8 mouse cellular contexts compared by ENCODE assay signal in the genomic region with DNA sequence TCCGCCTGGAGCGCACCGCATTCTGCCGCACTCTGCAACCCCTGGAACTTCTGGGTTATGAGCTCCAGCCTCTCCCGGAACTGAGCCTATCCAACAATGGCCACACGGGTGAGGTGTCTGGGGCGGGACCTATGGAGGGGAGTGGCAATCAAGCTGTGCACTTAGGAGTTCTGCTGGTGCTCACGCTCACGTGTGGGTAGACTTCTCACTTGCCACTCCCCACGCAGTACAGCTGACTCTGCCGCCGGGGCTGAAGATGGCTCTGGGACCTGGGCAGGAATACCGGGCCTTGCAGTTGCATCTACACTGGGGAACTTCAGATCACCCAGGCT. TPM values are rescaled to one million over a fixed set of nuclear protein-coding genes. Genes with fewer than 3 reads are reported as not detected.
DNase-seq lines count a peak whose midpoint lies in the region; ATAC-seq and TF ChIP-seq lines count a peak whose summit lies in the region.

No protein-coding gene starts in this region.

- H3K9ac ChIP-seq in kidney, embryonic 14.5 days (ENCODE audit: low read depth, low read length): peak overlapping the region; percentile 31

- peak overlapping the region; percentile 56 for H3K4me2 ChIP-seq in kidney, embryonic 14.5 days (replicated peaks; ENCODE audit: low read depth, low read length)

- no peak for TF ChIP-seq CTCF in cerebellum, adult 2 months (IDR thresholded peaks at IDR 0.05; ENCODE audit: borderline replicate concordance, insufficient read depth, low read depth, low read length)
- no peak for TF ChIP-seq CTCF in bone marrow, adult 2 months (IDR thresholded peaks at IDR 0.05; ENCODE audit: control insufficient read depth, insufficient read depth, low read length)
- TF ChIP-seq CTCF in olfactory bulb, adult 2 months (IDR thresholded peaks at IDR 0.05; ENCODE audit: insufficient read depth, low read depth, low read length): no peak

- no peak for TF ChIP-seq POLR2A in cerebellum, adult 2 months (IDR thresholded peaks at IDR 0.05; ENCODE audit: borderline replicate concordance, insufficient read depth, low read length)
- peak; percentile 69; the same call in 1 of the 2 replicates for TF ChIP-seq POLR2A in bone marrow, adult 2 months (IDR thresholded peaks at IDR 0.05; ENCODE audit: borderline replicate concordance, control insufficient read depth, low read depth, low read length)
- TF ChIP-seq POLR2A in olfactory bulb, adult 2 months (IDR thresholded peaks at IDR 0.05; ENCODE audit: insufficient read depth, low read depth, low read length): no peak

- 19% methylated on average over 13 of the region's 13 CpGs for WGBS in cerebellum, adult 2 months
- WGBS in bone marrow, adult 2 months: 1% methylated on average over 13 of the region's 13 CpGs
- WGBS in kidney, embryonic 14.5 days: 3% methylated on average over 13 of the region's 13 CpGs
- 10% methylated on average over 13 of the region's 13 CpGs for WGBS in olfactory bulb, adult 2 months

- H3K27ac ChIP-seq in cerebellum, adult 2 months (ENCODE audit: insufficient read depth, low read length): no peak overlapping the region
- peak overlapping the region; percentile 59 for H3K27ac ChIP-seq in bone marrow, adult 2 months (ENCODE audit: control insufficient read depth, insufficient read depth, low read depth, low read length, poor library complexity)
- no peak overlapping the region for H3K27ac ChIP-seq in kidney, embryonic 14.5 days (ENCODE audit: low read depth, low read length)
- H3K27ac ChIP-seq in olfactory bulb, adult 2 months (ENCODE audit: insufficient read depth, low read depth, low read length): no peak overlapping the region

- ATAC-seq in kidney, embryonic 14.5 days (ENCODE audit: low FRiP score, low TSS enrichment): peak; percentile 83

- peak in 1 of 2 experiments; percentile 47 for DNase-seq in cerebellum, adult 2 months
- DNase-seq in cerebellum, postnatal 10 days: no peak
- DNase-seq in forelimb bud, embryonic 11.5 days (ENCODE audit: low read depth, low spot score): peak; percentile 55
- DNase-seq in lung, postnatal 10 days: peak; percentile 83
- no peak for DNase-seq in layer of hippocampus, postnatal 36 days

- peak overlapping the region; percentile 28 for H3K4me3 ChIP-seq in cerebellum, adult 2 months (replicated peaks; ENCODE audit: insufficient read depth, low read depth, low read length)
- H3K4me3 ChIP-seq in bone marrow, adult 2 months (replicated peaks; ENCODE audit: control insufficient read depth, low read depth, low read length): peak overlapping the region; percentile 74
- H3K4me3 ChIP-seq in kidney, embryonic 14.5 days (ENCODE audit: low read length): peak overlapping the region; percentile 42
- peak overlapping the region; percentile 27 for H3K4me3 ChIP-seq in olfactory bulb, adult 2 months (ENCODE audit: insufficient read depth, low read depth, low read length)

- H3K4me1 ChIP-seq in cerebellum, adult 2 months (ENCODE audit: control insufficient read depth, insufficient read depth, low read length): peaks cover 10% of the 10 kb centered on the region
- H3K4me1 ChIP-seq in bone marrow, adult 2 months (ENCODE audit: control insufficient read depth, insufficient read depth, low read length): no peaks in the 10 kb centered on the region; the same call in 1 of the 2 replicates
- peaks cover 5% of the 10 kb centered on the region; the same call in 1 of the 2 replicates for H3K4me1 ChIP-seq in kidney, embryonic 14.5 days (ENCODE audit: control insufficient read depth, insufficient read depth, low read length)
- peaks cover 10% of the 10 kb centered on the region for H3K4me1 ChIP-seq in olfactory bulb, adult 2 months (ENCODE audit: control insufficient read depth, insufficient read depth, low read length)

- H3K9me3 ChIP-seq in kidney, embryonic 14.5 days (ENCODE audit: control insufficient read depth, low read length): no peaks in the 10 kb centered on the region

- H3K36me3 ChIP-seq in kidney, embryonic 14.5 days (ENCODE audit: control insufficient read depth, insufficient read depth, low read length): no peaks in the 10 kb centered on the region

- H3K27me3 ChIP-seq in cerebellum, adult 2 months (ENCODE audit: control insufficient read depth, insufficient read depth, low read length): no peaks in the 10 kb centered on the region
- no peaks in the 10 kb centered on the region for H3K27me3 ChIP-seq in kidney, embryonic 14.5 days (ENCODE audit: control insufficient read depth, insufficient read depth, low read length)

RNA-seq across cellular contexts. Expression of a gene that starts 1.9 kb away (rescaled TPM):
- polyA plus RNA-seq in cerebellum, adult 2 months (2012; rRNA removed): 15.8 and 17.7 TPM in 2 replicates
- 1.5 TPM in 1 of 2 replicates, not detected in the other for polyA plus RNA-seq in bone marrow, adult 2 months (2011; ENCODE audit: insufficient read depth, insufficient read length, low replicate concordance, missing spikeins)
- polyA plus RNA-seq in kidney, embryonic 14.5 days (2014; fragmentation: Nextera tagmentation; extraction: Ambion mirVana): 0.80 and 1.3 TPM in 2 replicates
- not detected in 2 replicates for polyA plus RNA-seq in olfactory bulb, adult 2 months (2012; ENCODE audit: insufficient read depth, insufficient read length, low replicate concordance, missing spikeins)
- total RNA-seq in layer of hippocampus, postnatal 36 days (2021): under 1 TPM; 0.17 to 0.35 TPM

RNA-seq across cellular contexts. Expression of a gene that starts 9.1 kb away (rescaled TPM):
- polyA plus RNA-seq in cerebellum, adult 2 months (2012; rRNA removed): 2.8 and 3.2 TPM in 2 replicates
- 88.6 and 105 TPM in 2 replicates for polyA plus RNA-seq in bone marrow, adult 2 months (2011; ENCODE audit: insufficient read depth, insufficient read length, low replicate concordance, missing spikeins)
- polyA plus RNA-seq in kidney, embryonic 14.5 days (2014; fragmentation: Nextera tagmentation; extraction: Ambion mirVana): 36.4 and 38.2 TPM in 2 replicates
- polyA plus RNA-seq in olfactory bulb, adult 2 months (2012; ENCODE audit: insufficient read depth, insufficient read length, low replicate concordance, missing spikeins): not detected in 2 replicates
- total RNA-seq in layer of hippocampus, postnatal 36 days (2021): under 1 TPM; 0.56 to 0.82 TPM

RNA-seq across cellular contexts. Expression of a gene that starts 14.9 kb away (rescaled TPM):
- polyA plus RNA-seq in cerebellum, adult 2 months (2012; rRNA removed): 18.0 and 21.1 TPM in 2 replicates
- polyA plus RNA-seq in bone marrow, adult 2 months (2011; ENCODE audit: insufficient read depth, insufficient read length, low replicate concordance, missing spikeins): 60.9 and 83.6 TPM in 2 replicates
- 208 and 212 TPM in 2 replicates for polyA plus RNA-seq in kidney, embryonic 14.5 days (2014; fragmentation: Nextera tagmentation; extraction: Ambion mirVana)
- polyA plus RNA-seq in olfactory bulb, adult 2 months (2012; ENCODE audit: insufficient read depth, insufficient read length, low replicate concordance, missing spikeins): not detected in 2 replicates
- total RNA-seq in layer of hippocampus, postnatal 36 days (2021): 1 to 10 TPM; 4.8 to 6.9 TPM

RNA-seq across cellular contexts. Expression of a gene that starts 15.9 kb away (rescaled TPM):
- 133 and 137 TPM in 2 replicates for polyA plus RNA-seq in cerebellum, adult 2 months (2012; rRNA removed)
- 37.7 and 76.5 TPM in 2 replicates for polyA plus RNA-seq in bone marrow, adult 2 months (2011; ENCODE audit: insufficient read depth, insufficient read length, low replicate concordance, missing spikeins)
- 59.4 and 72.2 TPM in 2 replicates for polyA plus RNA-seq in kidney, embryonic 14.5 days (2014; fragmentation: Nextera tagmentation; extraction: Ambion mirVana)
- not detected in 2 replicates for polyA plus RNA-seq in olfactory bulb, adult 2 months (2012; ENCODE audit: insufficient read depth, insufficient read length, low replicate concordance, missing spikeins)
- 10 to 100 TPM; 25.0 to 26.0 TPM for total RNA-seq in layer of hippocampus, postnatal 36 days (2021)

RNA-seq across cellular contexts. Expression of a gene that starts 25.1 kb away (rescaled TPM):
- not detected in 2 replicates for polyA plus RNA-seq in cerebellum, adult 2 months (2012; rRNA removed)
- 1.1 TPM in 1 of 2 replicates, not detected in the other for polyA plus RNA-seq in bone marrow, adult 2 months (2011; ENCODE audit: insufficient read depth, insufficient read length, low replicate concordance, missing spikeins)
- not detected in 2 replicates for polyA plus RNA-seq in kidney, embryonic 14.5 days (2014; fragmentation: Nextera tagmentation; extraction: Ambion mirVana)
- not detected in 2 replicates for polyA plus RNA-seq in olfactory bulb, adult 2 months (2012; ENCODE audit: insufficient read depth, insufficient read length, low replicate concordance, missing spikeins)
- total RNA-seq in layer of hippocampus, postnatal 36 days (2021): not detected

Comparison
In these comparisons a context has a peak if more than half of its experiments do, and no peak if none do; other contexts are left out.
1. DNase-seq: peak in forelimb bud, embryonic 11.5 days (single experiment) and lung, postnatal 10 days (single experiment); none in cerebellum, postnatal 10 days (0 of 2) and layer of hippocampus, postnatal 36 days (0 of 2).
2. RNA of a gene that starts 14.9 kb away (polyA plus RNA-seq): 208 to 212 TPM in kidney, embryonic 14.5 days, 60.9 to 83.6 TPM in bone marrow, adult 2 months and 18.0 to 21.1 TPM in cerebellum, adult 2 months; not detected in olfactory bulb, adult 2 months; every median in the first group is over 10 times any median in the second.
3. Peak in every context shown above with its lines, with median percentiles within 50 percentile points of each other: H3K4me3 ChIP-seq.